Comparison of ENCODE assay signal across 10 mouse cellular contexts in genomic region chr2:127590840-127591239, GRCm38 (mm10). TPM values are rescaled to one million over a fixed set of nuclear protein-coding genes. Genes with fewer than 3 reads are reported as not detected.
DNase-seq lines count a peak whose midpoint lies in the region; ATAC-seq and TF ChIP-seq lines count a peak whose summit lies in the region.
"Had no signal": no experiment of that assay in that cellular context is flagged by ENCODE, and none has a peak within 500 bp of the region (broad histone marks: within the 10 kb centered on the region; RNA-seq: fewer than 3 reads in every experiment).

No protein-coding gene starts in this region.

- peaks cover 25% of the 10 kb centered on the region; the same call in 1 of the 2 replicates for H3K36me3 ChIP-seq in intestine, postnatal 0 days (ENCODE audit: control insufficient read depth, insufficient read depth)
- H3K36me3 ChIP-seq in intestine, embryonic 15.5 days, result peaks cover 14% of the 10 kb centered on the region
- H3K36me3 ChIP-seq in testis, adult 2 months (ENCODE audit: control insufficient read depth, insufficient read depth, low read length), result no peaks in the 10 kb centered on the region
- H3K36me3 ChIP-seq in hindbrain, embryonic 11.5 days (ENCODE audit: control insufficient read depth, insufficient read depth, low read length), result 0 out of 2 replicates have a peak, but pooled peaks cover 2% of the 10 kb centered on the region

- H3K4me2 ChIP-seq in intestine, postnatal 0 days (replicated peaks; ENCODE audit: low read depth), result no peak overlapping the region
- H3K4me2 ChIP-seq in intestine, embryonic 15.5 days (replicated peaks), result no peak overlapping the region
- no peak overlapping the region for H3K4me2 ChIP-seq in hindbrain, embryonic 11.5 days (replicated peaks; ENCODE audit: low read depth, low read length)
- H3K4me2 ChIP-seq: hindbrain, embryonic 15.5 days had no signal

- no peaks in the 10 kb centered on the region for H3K9me3 ChIP-seq in intestine, postnatal 0 days (ENCODE audit: control insufficient read depth)
- no peaks in the 10 kb centered on the region for H3K9me3 ChIP-seq in intestine, embryonic 15.5 days
- no peaks in the 10 kb centered on the region for H3K9me3 ChIP-seq in hindbrain, embryonic 11.5 days (ENCODE audit: control insufficient read depth, low read length)
- H3K9me3 ChIP-seq: hindbrain, embryonic 15.5 days had no signal

- 74% methylated on average over 4 of the region's 4 CpGs for WGBS in intestine, postnatal 0 days
- WGBS in intestine, embryonic 15.5 days, result 73% methylated on average over 4 of the region's 4 CpGs
- WGBS in hindbrain, embryonic 11.5 days, result 79% methylated on average over 4 of the region's 4 CpGs

- peak; percentile 32; the same call in 1 of the 2 replicates for TF ChIP-seq CTCF in intestine, postnatal 0 days (IDR thresholded peaks at IDR 0.05; ENCODE audit: low read depth)
- TF ChIP-seq CTCF in testis, adult 2 months (IDR thresholded peaks at IDR 0.05; ENCODE audit: control insufficient read depth, insufficient read depth, insufficient replicate concordance, low read depth, low read length), result no peak

- TF ChIP-seq POLR2A in testis, adult 2 months (IDR thresholded peaks at IDR 0.05; ENCODE audit: control insufficient read depth, low read depth, low read length), result no peak

- H3K27me3 ChIP-seq in intestine, postnatal 0 days (replicated peaks; ENCODE audit: control insufficient read depth, insufficient read depth, low read length), result no peaks in the 10 kb centered on the region
- no peaks in the 10 kb centered on the region for H3K27me3 ChIP-seq in intestine, embryonic 15.5 days (replicated peaks)
- no peaks in the 10 kb centered on the region for H3K27me3 ChIP-seq in testis, adult 2 months (ENCODE audit: control insufficient read depth, insufficient read depth, low read length)
- no peaks in the 10 kb centered on the region for H3K27me3 ChIP-seq in hindbrain, embryonic 11.5 days (ENCODE audit: control insufficient read depth, insufficient read depth, low read length)
- H3K27me3 ChIP-seq: hindbrain, embryonic 15.5 days had no signal

- no peak for ATAC-seq in intestine, postnatal 0 days
- ATAC-seq in intestine, embryonic 15.5 days, result no peak
- no peak for ATAC-seq in hindbrain, embryonic 11.5 days (ENCODE audit: low FRiP score)
- ATAC-seq: forebrain, embryonic 14.5 days had no signal

- H3K4me1 ChIP-seq in intestine, postnatal 0 days (replicated peaks; ENCODE audit: control insufficient read depth, insufficient read depth, low read length), result peaks cover 8% of the 10 kb centered on the region; the same call in 1 of the 2 replicates
- peaks cover 16% of the 10 kb centered on the region for H3K4me1 ChIP-seq in intestine, embryonic 15.5 days (replicated peaks)
- peaks cover 10% of the 10 kb centered on the region for H3K4me1 ChIP-seq in testis, adult 2 months (ENCODE audit: control insufficient read depth, insufficient read depth, low read length)
- 0 out of 2 replicates have a peak, but pooled peaks cover 2% of the 10 kb centered on the region for H3K4me1 ChIP-seq in hindbrain, embryonic 11.5 days (replicated peaks; ENCODE audit: control insufficient read depth, insufficient read depth, low read length)

- H3K9ac ChIP-seq in intestine, postnatal 0 days (ENCODE audit: low read depth, low read length), result no peak overlapping the region
- no peak overlapping the region for H3K9ac ChIP-seq in intestine, embryonic 15.5 days
- H3K9ac ChIP-seq in hindbrain, embryonic 11.5 days (ENCODE audit: low read depth, low read length), result no peak overlapping the region
- H3K9ac ChIP-seq: hindbrain, embryonic 15.5 days had no signal

- no peak overlapping the region for H3K27ac ChIP-seq in intestine, postnatal 0 days (ENCODE audit: low read depth, low read length)
- H3K27ac ChIP-seq in intestine, embryonic 15.5 days, result no peak overlapping the region
- H3K27ac ChIP-seq in testis, adult 2 months (ENCODE audit: control insufficient read depth, insufficient read depth, low read depth, low read length), result no peak overlapping the region
- no peak overlapping the region for H3K27ac ChIP-seq in hindbrain, embryonic 11.5 days (ENCODE audit: low read depth, low read length)
- H3K27ac ChIP-seq: hindbrain, embryonic 15.5 days had no signal

- no peak overlapping the region for H3K4me3 ChIP-seq in intestine, postnatal 0 days (ENCODE audit: low read depth, low read length)
- no peak overlapping the region for H3K4me3 ChIP-seq in intestine, embryonic 15.5 days (replicated peaks)
- peak overlapping the region; percentile 51 for H3K4me3 ChIP-seq in testis, adult 2 months (ENCODE audit: control insufficient read depth, low read depth, low read length)
- H3K4me3 ChIP-seq in hindbrain, embryonic 11.5 days (ENCODE audit: low read depth, low read length), result no peak overlapping the region
- H3K4me3 ChIP-seq: hindbrain, embryonic 15.5 days had no signal

- DNase-seq in testis, postnatal 10 days (ENCODE audit: low spot score), result no peak
- DNase-seq in brain, adult 2 months (ENCODE audit: low read depth, low spot score), result peak; percentile 23
- DNase-seq in thymus, postnatal 4 days, result peak; percentile 56
- no peak for DNase-seq in ovary, adult 18-20 months (ENCODE audit: low spot score)
- DNase-seq in hindbrain, embryonic 11.5 days (ENCODE audit: low spot score), result no peak

RNA-seq across cellular contexts. Expression of gene Mrps5, which starts 3.8 kb away (rescaled TPM):
- polyA plus RNA-seq in intestine, postnatal 0 days (2015; fragmentation: Nextera tagmentation; extraction: Ambion mirVana), result 65.9 and 71.0 TPM in 2 replicates
- polyA plus RNA-seq in intestine, embryonic 15.5 days (2015; fragmentation: Nextera tagmentation; extraction: Ambion mirVana), result 155 and 165 TPM in 2 replicates
- 32.6 and 33.8 TPM in 2 replicates for polyA plus RNA-seq in testis, adult 2 months (2012; rRNA removed)
- 154 and 157 TPM in 2 replicates for polyA plus RNA-seq in hindbrain, embryonic 11.5 days (2014; fragmentation: Nextera tagmentation; extraction: Ambion mirVana)

RNA-seq across cellular contexts. Expression of gene Zfp661, which starts 3.9 kb away (rescaled TPM):
- 0.99 and 1.1 TPM in 2 replicates for polyA plus RNA-seq in intestine, postnatal 0 days (2015; fragmentation: Nextera tagmentation; extraction: Ambion mirVana)
- 3.5 and 3.6 TPM in 2 replicates for polyA plus RNA-seq in intestine, embryonic 15.5 days (2015; fragmentation: Nextera tagmentation; extraction: Ambion mirVana)
- 5.6 and 6.0 TPM in 2 replicates for polyA plus RNA-seq in testis, adult 2 months (2012; rRNA removed)
- polyA plus RNA-seq in hindbrain, embryonic 11.5 days (2014; fragmentation: Nextera tagmentation; extraction: Ambion mirVana), result 7.8 and 9.5 TPM in 2 replicates

RNA-seq across cellular contexts. Expression of gene Prom2, which starts 49.6 kb away (rescaled TPM):
- 0.04 TPM in 1 of 2 replicates, not detected in the other for polyA plus RNA-seq in intestine, postnatal 0 days (2015; fragmentation: Nextera tagmentation; extraction: Ambion mirVana)
- polyA plus RNA-seq in intestine, embryonic 15.5 days (2015; fragmentation: Nextera tagmentation; extraction: Ambion mirVana), result 0.63 and 0.65 TPM in 2 replicates
- 0.09 and 20.7 TPM in 2 replicates for polyA plus RNA-seq in testis, adult 2 months (2012; rRNA removed)
- polyA plus RNA-seq in hindbrain, embryonic 11.5 days (2014; fragmentation: Nextera tagmentation; extraction: Ambion mirVana), result 0.40 and 0.86 TPM in 2 replicates

Comparison
In these comparisons a context has a peak if more than half of its experiments do, and no peak if none do; other contexts are left out.
1. DNase-seq: peak in brain, adult 2 months (single experiment) and thymus, postnatal 4 days (single experiment); none in testis, postnatal 10 days (single experiment), ovary, adult 18-20 months (single experiment) and hindbrain, embryonic 11.5 days (single experiment).